Mouse (Mus musculus): ENCODE measurements at regions not wholly inside any gene's neighbourhood (a gene's known extent, or its start where the extent isn't known, plus 50 kb on each side); places are given as distances from the start of the nearest gene placed in this dataset.
"Not testable (repeated sequence)": the region's sequence is repeated elsewhere in the genome, so short reads cannot be mapped to it uniquely, and the experiment has no call there.

DNA sequence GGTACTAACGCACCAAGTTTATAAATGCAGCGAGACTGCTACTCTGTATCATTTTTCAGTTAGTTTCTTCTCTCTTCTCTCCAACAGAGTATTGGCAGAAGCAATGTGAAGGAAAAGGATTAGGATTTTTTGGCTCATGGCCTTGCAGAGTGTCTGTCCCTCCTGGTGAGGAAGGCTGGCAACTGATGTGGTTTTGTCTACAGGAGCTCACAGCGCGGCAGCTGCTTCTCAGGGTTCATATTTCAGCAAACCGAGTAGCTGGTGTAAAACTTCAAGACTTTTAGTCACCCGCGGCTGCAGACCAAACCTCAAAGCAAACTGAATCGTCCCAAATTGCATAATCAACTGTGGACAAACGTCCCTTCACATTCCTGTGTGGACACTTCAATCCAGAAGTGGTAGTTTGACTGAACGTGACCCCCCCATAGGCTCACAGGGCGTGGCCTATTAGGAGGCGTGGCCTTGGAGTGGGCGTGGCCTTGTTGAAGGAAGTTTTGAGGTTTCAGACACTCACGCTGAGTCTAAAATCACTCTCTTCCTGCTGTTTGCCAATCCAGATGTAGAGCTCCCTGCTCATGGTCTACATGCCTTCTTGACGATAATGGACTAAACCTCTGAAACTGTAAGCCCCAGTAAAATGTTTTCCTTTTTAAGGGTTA, 147.7 kb upstream of the Trpc7 start:
- DNase-seq = no peak

- DNase-seq = no peak
Observed at GRCm38 (mm10) chr13:57042514-57042913, 146.7 kb upstream of the Trpc7 start.

GRCm38 (mm10) chr13:57032871-57033270, 137.1 kb upstream of the Trpc7 start:
- no peak for DNase-seq

DNA sequence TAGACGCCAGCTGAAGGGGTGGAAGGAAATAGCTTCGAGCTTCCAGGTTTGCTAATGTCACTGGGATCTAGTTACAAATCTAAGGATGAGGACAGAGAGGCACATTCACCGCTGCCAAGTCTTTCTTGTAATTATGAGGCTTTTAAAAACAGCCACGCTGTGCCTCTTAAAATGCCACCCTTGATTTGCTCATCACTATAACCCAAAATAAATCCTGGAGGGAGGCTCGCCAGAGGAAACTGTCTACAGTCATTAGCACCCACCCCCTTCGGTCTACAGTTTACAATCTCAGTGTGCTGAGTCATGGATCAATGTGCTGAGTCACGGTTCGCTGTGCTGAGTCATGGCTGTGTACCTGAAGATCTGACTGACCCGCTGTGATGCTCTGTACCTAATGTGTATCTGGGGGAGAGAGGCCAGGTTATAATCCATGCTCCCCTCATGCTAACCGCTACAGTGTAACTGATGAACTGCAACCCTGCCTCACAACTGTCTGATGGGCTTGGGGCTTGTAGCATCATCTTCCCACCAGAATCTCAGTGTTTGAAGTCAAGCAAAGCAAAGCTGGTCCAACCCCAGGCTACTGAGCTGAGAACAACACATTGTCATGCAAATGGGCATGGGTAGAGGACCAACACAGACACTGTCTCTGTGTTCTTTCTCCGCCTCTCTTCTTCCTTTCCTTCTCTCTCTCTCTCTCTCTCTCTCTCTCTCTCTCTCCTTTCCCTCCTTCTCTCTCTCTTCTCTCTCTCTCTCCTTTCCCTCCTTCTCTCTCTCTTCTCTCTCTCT, 122.0 kb upstream of the Trpc7 start:
- no peak for DNase-seq

- DNase-seq = no peak
Observed at GRCm38 (mm10) chr13:57016465-57017272, 120.9 kb upstream of the Trpc7 start.

DNA sequence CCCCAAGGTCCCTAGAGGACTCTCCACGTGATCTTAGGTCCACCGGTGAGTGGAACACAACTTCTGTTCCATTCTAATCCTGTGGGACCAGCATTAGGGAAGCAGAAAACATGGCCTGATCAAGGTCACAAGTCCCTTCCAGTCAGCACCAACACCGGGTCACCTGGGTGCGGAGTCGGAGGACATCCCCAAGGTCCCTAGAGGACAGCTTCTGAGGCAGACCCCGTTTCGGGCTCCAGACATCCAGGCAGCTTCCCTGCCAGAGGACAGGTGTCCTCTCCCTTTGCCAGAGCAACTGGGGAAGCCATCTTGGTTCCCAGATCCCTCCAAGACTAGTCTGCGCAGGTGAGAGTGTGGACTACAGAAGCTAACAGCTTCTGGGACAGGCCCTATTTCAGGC, 111.4 kb upstream of the Trpc7 start:
- DNase-seq = not testable (repeated sequence)

- DNase-seq = no peak
Observed at GRCm38 (mm10) chr13:57003565-57004132, 107.9 kb upstream of the Trpc7 start.

GRCm38 (mm10) chr13:56992022-56992421, 96.2 kb upstream of the Trpc7 start:
- peak; percentile 33 for DNase-seq

DNA sequence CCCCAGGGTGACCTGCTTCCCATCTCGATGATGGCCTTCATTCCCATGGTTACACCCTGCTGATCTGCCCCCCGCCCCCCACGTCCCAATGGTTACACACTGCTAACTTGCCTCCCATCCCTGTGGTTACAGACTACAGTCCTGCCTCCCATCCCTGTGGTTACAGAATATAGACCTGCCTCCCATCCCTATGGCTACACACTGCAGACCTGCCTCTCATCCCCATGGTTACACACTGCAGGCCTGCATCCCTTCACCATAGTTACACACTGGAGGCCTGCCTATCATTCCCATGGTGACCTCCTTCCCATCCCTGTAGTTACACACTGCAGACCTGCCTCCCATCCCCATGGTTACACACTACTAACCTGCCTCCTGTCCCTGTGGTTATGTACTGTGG, 78.3 kb upstream of the Trpc7 start:
- DNase-seq = peak; percentile 5

DNA sequence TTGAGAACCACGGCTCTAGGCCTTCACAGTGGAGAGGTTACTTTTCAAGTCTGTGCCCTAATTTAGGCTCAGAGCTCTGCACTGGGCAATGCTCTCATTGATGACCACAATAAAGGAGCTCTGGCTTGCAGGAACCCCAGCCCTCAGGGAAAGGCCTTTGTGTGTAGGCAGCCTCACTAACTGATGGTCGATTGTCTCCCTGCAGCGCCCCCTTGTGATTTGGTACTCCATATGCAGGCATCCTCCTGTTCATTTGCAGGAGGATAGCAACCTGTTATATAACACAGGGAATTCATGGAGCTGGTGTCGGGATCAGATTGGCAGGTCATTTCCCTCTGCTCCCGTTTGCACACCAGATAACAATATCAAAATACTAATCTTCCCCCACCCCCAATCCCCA, 59.6 kb upstream of the Trpc7 start:
- peak; percentile 22 for DNase-seq

GRCm38 (mm10) chr13:56948086-56948485, 52.3 kb upstream of the Trpc7 start:
- no peak for DNase-seq

DNA sequence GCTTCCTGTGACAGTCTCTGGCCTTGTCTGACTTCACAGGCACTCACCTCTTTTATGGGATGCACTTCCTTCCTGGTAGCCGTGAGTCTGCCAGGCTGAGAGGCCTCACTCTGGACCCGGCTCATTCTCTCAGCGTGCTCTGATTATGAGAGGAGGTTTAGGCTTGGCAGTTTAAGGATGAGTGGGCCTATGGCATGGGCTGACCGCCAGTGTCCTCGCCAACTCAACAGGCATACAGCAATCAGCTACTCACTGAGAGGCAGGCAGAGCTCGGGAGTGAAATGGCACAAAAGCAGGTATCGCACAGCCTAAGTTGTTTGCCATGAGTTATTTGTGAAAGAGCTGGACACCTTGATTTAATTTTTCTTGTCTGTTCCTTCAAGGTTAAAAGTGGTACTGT, 51.5 kb upstream of the Trpc7 start:
- no peak for DNase-seq

Measured in right cerebral cortex, postnatal 4 days (tissue).